Mouse (Mus musculus) kidney, postnatal 14 days (tissue): Measurements from ENCODE around the gene Bhlhe23.

Source experiments
- DNase-seq: peaks from one replicate; pipeline ENCODE4 v3.0.0; 2022; ENCODE audit warnings: mixed read lengths

Bhlhe23 gene

DNA sequence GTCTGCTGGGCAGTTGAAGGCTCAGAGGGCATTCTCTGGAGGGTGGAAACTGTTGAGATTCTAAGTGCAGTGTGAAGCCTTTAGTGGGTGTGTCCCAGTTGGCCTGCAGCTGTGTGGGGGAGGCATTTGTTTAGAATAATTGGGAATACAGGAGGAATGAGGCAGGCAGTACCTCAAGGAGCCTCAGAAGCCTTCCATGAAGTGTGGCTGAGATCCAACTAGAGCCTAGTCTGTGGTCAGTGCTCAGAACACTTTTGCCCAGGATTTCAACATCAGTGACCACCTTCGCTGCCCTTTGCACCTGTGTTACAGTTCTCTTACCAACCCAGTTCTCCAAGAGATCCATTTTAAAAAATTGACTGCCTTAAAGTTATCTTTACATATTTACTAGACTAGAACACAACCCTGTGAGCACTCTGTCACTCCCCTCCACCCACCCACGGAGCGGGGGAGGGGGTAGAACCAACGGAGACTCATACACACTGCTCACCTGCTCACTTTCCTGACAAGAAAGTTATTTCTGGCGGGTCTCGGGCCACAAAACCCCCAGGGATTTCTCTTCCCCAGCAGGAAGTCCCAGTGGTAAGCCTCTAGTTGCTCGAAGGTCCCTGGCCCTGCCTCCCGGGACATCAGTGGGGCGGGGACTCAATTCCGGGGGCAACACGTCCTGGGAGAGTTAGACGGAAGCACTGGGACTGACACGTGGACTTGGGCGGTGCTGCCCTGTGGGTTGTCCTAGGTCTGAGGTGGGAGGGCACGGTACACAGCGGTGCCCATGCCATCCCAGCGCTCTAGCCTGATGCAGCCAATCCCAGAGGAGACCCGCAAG, 51.9 kb downstream of the Bhlhe23 start, which contains the start of gene Slc17a9:
Slc17a9 (plus strand) TSS at position 679 of the 829 bp plus-strand sequence.
- DNase-seq: peak; percentile 74
